Mouse (Mus musculus) ovary, postnatal 36 days (tissue): ENCODE data around the gene Adamts5.

Experiments used
- DNase-seq: peaks from one replicate; pipeline ENCODE4 v3.0.0; 2022; ENCODE audit warnings: low spot score, mixed read lengths

The Adamts5 gene

DNA sequence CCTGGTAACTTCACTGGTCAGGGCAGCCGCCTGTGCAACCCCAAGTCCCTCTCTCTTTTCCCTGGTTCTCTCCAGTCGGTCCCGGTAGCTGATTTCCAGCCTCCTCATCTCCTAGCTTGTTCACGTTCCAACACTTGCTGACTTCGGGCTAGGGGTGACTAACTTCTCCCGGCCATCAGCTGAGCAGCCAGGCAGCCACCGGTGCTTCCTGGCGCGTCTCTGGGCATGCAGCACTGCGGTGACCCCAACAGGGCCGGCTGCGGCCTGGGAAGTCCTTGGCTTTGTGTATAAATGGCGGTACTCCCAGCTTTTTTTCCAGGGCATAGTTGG is at the start of gene Adamts5:
TSS of gene Adamts5 (minus strand) at position 248 of the 330 bp plus-strand sequence.
- peak; percentile 26 for DNase-seq

DNA sequence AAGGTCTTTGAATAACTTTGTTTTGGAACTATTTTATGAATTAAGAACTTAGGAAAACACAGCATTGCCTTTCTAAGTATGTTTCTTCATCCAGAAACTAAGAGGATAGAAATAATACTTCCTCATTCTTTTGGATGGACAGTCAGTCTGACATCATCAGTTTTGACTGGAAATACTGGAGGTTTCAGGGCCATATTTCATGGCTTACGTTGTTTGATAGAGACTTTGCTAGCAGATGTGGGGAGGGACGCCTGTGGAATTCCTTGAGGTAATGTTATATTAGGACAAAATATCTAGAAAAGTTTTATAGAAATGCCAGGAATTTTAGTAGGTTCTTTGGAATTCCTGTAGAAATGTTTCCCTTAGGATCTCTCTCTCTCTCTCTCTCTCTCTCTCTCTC is 48.7 kb upstream of the Adamts5 start:
- no peak for DNase-seq

DNA sequence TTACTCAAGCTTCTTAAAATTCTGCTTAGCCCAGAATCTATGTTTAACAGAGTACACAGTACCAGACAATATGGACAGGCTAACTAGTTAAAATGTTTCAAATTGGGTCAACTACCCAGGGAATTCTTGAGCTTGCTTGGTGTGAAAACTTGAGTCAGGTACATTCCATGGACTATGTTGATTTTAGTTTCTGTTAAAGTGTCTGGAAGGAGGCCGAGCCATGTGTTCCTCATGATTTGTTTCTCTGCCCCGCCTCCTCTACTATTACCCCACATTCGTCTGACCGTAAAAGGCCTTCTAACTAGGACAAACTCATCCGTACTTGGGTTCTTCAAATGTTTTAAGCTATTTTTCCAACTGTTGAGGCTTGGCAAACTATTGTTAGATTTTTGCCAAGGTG is 24.4 kb upstream of the Adamts5 start:
- DNase-seq, result no peak

- no peak for DNase-seq
These were observed 20.8 kb upstream of the Adamts5 start for GRCm38 (mm10) chr16:85922454-85922853.

DNA sequence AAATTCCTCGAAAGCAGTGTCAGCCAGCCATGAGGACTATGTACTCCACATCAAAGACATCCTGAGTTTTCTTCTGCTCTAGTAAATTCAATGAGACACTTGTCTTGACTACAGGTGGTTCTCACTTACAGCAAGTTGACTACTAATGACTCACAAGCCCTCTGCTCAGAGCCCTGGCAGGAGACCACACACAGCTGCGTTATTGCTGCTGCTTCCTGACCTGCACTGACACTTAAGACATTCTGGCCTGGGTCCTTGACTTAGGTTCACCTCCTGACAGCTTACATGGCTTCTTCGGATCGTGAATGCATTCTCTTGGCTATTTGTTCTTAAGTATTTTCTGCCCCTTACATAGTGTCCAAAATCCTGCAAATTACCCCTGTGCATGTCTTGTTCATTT is 18.5 kb upstream of the Adamts5 start:
- DNase-seq, result no peak

GRCm38 (mm10) chr16:85900702-85901580 is 687 bp downstream of the Adamts5 start:
- DNase-seq, result peak; percentile 64

GRCm38 (mm10) chr16:85899790-85900587 is 1.6 kb downstream of the Adamts5 start:
- DNase-seq, result peak; percentile 45

- peak; percentile 28 for DNase-seq
These were observed 2.3 kb downstream of the Adamts5 start for GRCm38 (mm10) chr16:85899301-85899721.

GRCm38 (mm10) chr16:85898816-85899215 is 2.8 kb downstream of the Adamts5 start:
- DNase-seq, result no peak

GRCm38 (mm10) chr16:85898391-85898790 is 3.2 kb downstream of the Adamts5 start:
- no peak for DNase-seq

GRCm38 (mm10) chr16:85897854-85898253 is 3.8 kb downstream of the Adamts5 start:
- DNase-seq, result no peak

DNA sequence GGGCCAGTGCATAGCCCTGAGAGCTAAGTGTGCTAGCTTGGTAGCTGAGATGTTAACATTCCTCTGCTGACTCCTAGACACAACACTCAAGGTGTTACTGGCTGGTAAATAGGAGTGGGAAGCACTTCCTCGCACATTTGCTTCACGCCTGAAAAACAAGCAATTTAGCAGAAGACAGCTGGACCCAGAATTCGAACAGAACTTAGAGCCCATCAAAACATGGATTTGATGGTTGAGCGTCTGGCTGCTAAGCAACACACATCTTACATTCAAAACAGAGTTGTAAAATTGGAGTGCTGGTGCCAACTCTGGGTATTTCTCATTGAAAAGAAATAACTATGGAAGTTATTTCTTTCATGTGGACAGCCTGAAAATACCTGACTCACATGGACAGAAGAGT is 5.7 kb downstream of the Adamts5 start:
- DNase-seq, result no peak

DNA sequence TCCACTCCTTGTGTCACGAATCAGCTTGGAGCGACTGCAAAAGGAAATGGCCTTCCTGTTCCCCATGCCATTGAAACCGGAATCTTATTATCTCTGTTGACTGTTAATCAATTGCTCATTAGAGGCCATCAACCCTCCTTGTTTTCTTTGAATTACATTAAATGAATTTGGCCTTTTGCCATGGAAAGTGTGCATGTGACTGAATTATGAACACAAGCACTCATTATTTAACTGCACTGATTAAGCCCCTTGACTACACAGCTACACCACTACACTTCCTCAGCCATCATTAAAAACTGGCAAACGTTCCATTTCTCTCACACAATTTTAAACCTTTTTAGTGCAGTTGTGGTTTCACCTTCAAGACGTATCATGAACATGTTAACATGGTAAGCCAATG is 11.8 kb downstream of the Adamts5 start:
- no peak for DNase-seq

DNA sequence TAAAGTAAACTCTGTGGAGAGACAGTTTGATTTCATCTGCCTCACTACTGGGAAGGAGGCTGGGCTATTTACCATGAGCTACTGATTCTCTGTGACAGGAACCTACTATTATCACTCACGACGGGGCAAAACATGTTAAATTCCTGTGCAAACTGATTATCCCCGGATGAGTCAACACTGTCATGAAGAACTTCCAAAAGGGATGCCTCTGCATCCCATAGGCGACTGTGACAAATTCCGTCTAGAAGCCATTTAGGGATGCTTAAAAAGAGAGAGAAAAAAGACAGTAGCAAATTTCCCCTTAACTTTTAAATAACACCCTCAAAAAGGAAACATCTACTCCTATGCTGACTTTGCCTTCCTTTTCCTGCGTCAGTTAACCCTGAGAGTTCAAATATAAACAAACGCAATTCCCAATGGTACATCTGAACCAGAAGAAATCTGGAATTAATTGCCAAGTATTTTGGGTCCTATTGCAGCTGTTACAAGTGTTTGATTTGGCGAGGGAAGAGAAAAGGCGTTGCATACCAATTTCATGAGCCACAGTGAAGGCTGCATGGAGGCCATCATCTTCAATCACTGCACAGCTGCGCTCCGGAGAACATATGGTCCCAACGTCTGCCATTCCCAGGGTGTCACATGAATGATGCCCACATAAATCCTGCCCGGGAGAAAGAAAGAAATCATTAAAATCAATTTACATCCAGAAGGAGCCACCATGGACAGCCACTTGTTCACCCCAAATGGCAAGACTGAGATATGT is 14.2 kb downstream of the Adamts5 start:
- no peak for DNase-seq

- no peak for DNase-seq
These were observed 22.6 kb downstream of the Adamts5 start for GRCm38 (mm10) chr16:85879075-85879474.

DNA sequence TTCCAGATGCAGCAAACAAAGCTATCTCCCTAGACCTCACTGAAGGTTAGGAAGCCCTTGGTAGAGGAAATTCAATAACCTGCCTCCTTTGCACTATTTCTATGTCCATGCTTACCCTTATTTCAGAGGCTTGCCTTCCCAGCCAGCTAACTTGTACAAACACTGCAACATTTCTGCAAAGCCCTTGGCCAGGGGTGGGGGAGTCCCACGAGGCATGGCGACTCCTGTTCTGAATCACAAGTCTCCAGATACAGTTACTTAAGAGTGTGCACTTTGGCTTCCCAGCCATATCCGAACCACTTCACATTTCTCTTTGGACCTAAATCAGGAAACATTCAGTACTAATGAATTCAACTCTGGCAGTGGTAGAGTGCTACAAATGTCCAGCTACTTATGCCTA is 27.5 kb downstream of the Adamts5 start:
- no peak for DNase-seq

GRCm38 (mm10) chr16:85871971-85872370 is 29.7 kb downstream of the Adamts5 start:
- no peak for DNase-seq

DNA sequence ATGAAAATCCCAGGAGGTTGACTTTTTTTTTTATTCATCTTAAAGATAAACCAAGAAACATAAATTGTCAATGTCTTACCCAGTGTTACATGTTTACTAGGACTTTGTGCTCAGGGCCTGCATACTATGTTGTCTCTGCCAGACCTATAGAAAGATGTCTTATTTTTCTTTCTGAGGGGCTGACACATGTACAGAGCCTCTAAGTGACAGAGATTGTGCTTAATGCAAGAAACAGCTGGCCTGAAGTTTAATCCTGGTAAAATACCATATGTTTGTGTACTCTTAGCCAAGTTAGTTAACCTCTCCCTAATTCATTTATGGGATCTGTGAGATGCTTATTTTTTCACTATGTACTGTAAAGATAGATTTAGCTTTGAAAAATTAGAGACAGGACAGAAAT is 30.4 kb downstream of the Adamts5 start:
- DNase-seq, result no peak

GRCm38 (mm10) chr16:85864691-85865389 is 36.8 kb downstream of the Adamts5 start:
- no peak for DNase-seq

GRCm38 (mm10) chr16:85854505-85854904 is 47.1 kb downstream of the Adamts5 start:
- DNase-seq, result no peak

DNA sequence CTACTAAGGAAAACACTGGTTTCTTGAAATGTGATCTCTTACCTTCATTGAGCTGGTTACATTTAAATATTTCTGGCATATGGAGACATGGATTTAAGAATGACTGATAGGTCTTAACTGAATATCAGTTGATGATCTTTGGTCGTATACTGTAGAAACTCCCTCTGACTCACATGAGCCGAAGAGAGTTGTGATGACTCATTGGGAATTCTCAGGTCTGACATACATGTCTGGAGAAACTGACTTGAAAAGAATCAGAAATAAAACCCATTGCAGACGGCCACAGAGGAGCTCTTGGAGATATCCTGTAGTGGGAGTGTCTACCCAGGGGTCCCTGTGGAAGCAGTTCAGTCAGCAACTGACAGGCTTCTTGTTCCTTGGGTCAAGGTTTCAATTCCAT is 74.6 kb downstream of the Adamts5 start:
- DNase-seq, result no peak
